Mouse (Mus musculus) heart, embryonic 14.5 days (tissue): ENCODE data around the gene Aff2. TPM values are rescaled to one million over a fixed set of nuclear protein-coding genes. Genes with fewer than 3 reads are reported as not detected.

Source experiments
- ATAC-seq: fragments of 200-750 bp; cut with Nextera tagmentation; 2 replicates; pipeline ENCODE4 v1.8.0; 2017; ENCODE audit warnings: low read depth, moderate TSS enrichment; ENCODE audit not compliant: insufficient number of reproducible peaks, insufficient read depth, low FRiP score
- H3K27ac ChIP-seq, 2 experiments: fragments of 200-500 bp in 1 of 2; fragments of 300-500 bp in 1 of 2; sonication (generic) in 1 of 2; replicated peaks in 1 of 2; 2 replicates each; pipeline ENCODE4 v1.5.1; 2012 to 2014; ENCODE audit warnings: low read depth in 2 of 2, low read length in 2 of 2, control low read depth in 1 of 2, mild to moderate bottlenecking in 1 of 2, mixed read lengths in 1 of 2; ENCODE audit not compliant: control insufficient read depth in 1 of 2, insufficient read depth in 1 of 2
- H3K27me3 ChIP-seq: fragments of 300-500 bp; sonication (generic); 2 replicates; pipeline ENCODE4 v1.6.1; 2014; ENCODE audit warnings: mild to moderate bottlenecking, low read length, control low read depth; ENCODE audit not compliant: control insufficient read depth, insufficient read depth
- H3K36me3 ChIP-seq: fragments of 300-500 bp; sonication (generic); 2 replicates; pipeline ENCODE4 v1.6.1; 2014; ENCODE audit warnings: mild to moderate bottlenecking, control low read depth, low read length, mixed read lengths; ENCODE audit not compliant: control insufficient read depth, insufficient read depth
- H3K4me1 ChIP-seq, 2 experiments: fragments of 200-500 bp in 1 of 2; fragments of 300-500 bp in 1 of 2; sonication (generic) in 1 of 2; 2 replicates each; pipeline ENCODE4 v1.6.1; 2012 to 2014; ENCODE audit warnings: low read length in 2 of 2, control low read depth in 1 of 2, mixed read lengths in 1 of 2; ENCODE audit not compliant: control insufficient read depth in 2 of 2, insufficient read depth in 2 of 2
- H3K4me2 ChIP-seq: fragments of 300-500 bp; sonication (generic); 2 replicates; pipeline ENCODE4 v1.6.1; 2014; ENCODE audit warnings: mild to moderate bottlenecking, low read length
- H3K4me3 ChIP-seq, 2 experiments: fragments of 200-500 bp in 1 of 2; fragments of 300-500 bp in 1 of 2; sonication (generic) in 1 of 2; 2 replicates each; pipeline ENCODE4 v1.5.1; 2012 to 2014; ENCODE audit warnings: low read length in 2 of 2, mild to moderate bottlenecking in 2 of 2, control low read depth in 1 of 2, low read depth in 1 of 2, moderate library complexity in 1 of 2; ENCODE audit not compliant: control insufficient read depth in 1 of 2, insufficient read depth in 1 of 2
- H3K9ac ChIP-seq: fragments of 300-500 bp; sonication (generic); 2 replicates; pipeline ENCODE4 v1.6.1; 2014; ENCODE audit warnings: mild to moderate bottlenecking, low read length
- H3K9me3 ChIP-seq: fragments of 300-500 bp; sonication (generic); 2 replicates; pipeline ENCODE4 v1.6.1; 2016; ENCODE audit warnings: low read length, control low read depth; ENCODE audit not compliant: control insufficient read depth
- WGBS: fragments of 180-500 bp; shearing (Covaris S2); extraction: QIAGEN DNeasy Blood & Tissue Kit; methylation state at CpG from one replicate; pipeline ENCODE4 v1.1.7; 2014; 5-methylcytosine and 5-hydroxymethylcytosine counted together
- polyA plus RNA-seq: library from polyadenylated mRNA; unstranded; fragments of >200 nt; fragmentation: Nextera tagmentation; extraction: Ambion mirVana; gene quantifications from 2 replicates; pipeline ENCODE4 v1.2.1, GENCODE M21; 2014

Aff2 gene
- polyA plus RNA-seq, 1 experiment from 2014 or later: 7.6 TPM

DNA sequence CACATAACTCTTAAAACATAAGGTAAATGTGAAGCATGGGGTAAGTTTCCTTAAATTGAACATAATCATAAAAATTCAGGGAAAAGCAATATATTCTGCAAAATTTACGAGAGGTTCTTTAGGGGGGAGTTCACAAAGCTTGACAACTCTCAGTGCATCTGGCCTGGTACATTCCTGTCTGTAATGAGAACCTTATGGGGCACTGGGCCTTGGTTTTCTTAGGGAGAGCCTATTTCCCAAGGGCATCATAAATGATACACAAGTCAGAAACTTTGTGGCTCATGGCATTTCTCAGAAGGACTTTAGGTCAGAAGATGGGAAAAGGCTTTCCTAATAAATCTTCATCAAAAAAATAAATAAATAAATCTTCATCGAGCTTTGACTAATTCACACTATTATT lies 13.2 kb downstream of the Aff2 start:
- Histone ChIP-seq H3K27ac (no peak overlapping the region), H3K36me3 (no peaks in the 10 kb centered on the region), H3K4me2 (no peak overlapping the region), H3K27me3 (no peaks in the 10 kb centered on the region), H3K4me1 (no peaks in the 10 kb centered on the region), H3K9me3 (no peaks in the 10 kb centered on the region), H3K4me3 (no peak overlapping the region), H3K9ac (no peak overlapping the region)
- no peak for ATAC-seq
- WGBS: 72% methylated on average over 2 of the region's 2 CpGs

DNA sequence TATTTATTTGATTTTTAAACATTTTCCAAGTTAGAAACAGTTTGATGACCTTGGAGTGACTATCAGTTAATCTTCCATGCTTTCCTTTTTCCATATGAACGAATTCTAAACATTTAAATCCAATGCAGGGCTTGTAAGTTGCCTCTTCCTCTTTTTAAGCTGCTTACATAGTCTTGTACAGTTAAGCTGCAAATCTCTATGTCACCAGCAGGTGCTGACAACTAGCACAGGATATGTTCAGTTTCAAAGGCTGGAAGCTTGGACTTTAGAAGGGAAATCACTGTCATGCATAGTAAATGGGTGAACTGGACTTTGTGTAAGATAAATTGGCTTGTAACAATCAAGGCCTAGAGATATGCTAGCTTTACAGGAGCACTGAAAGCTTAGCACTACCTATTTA lies 29.6 kb downstream of the Aff2 start:
- no peak for ATAC-seq
- H3K4me1 ChIP-seq: no peaks in the 10 kb centered on the region
- WGBS: 22% methylated on average over 1 of the region's 1 CpGs
- H3K36me3 ChIP-seq: no peaks in the 10 kb centered on the region
- H3K27ac ChIP-seq: no peak overlapping the region
- no peaks in the 10 kb centered on the region for H3K9me3 ChIP-seq
- no peaks in the 10 kb centered on the region for H3K27me3 ChIP-seq
- no peak overlapping the region for H3K4me3 ChIP-seq
- H3K4me2 ChIP-seq: no peak overlapping the region
- H3K9ac ChIP-seq: no peak overlapping the region

DNA sequence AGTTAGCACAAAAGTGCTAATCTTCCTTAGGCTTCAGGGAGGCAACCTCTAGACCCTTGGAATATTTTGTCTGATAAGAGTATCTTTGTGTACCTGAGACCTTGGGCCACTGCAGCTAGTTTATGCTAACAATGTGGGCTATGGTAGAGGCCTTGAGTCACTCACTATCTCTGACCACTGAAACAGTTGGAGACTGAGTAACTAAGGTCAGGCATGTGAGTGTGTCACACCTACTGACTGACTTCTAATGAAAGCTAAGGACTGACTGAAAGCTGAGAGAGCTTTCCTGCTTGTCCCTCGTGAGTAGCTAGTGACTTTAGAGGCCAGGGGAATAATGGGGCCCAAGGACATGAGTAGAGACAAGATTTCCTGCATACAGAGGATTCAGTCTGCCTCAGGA lies 54.9 kb downstream of the Aff2 start:
- no peak overlapping the region for H3K4me2 ChIP-seq
- WGBS: 24% methylated on average over 1 of the region's 1 CpGs
- H3K36me3 ChIP-seq: no peaks in the 10 kb centered on the region
- H3K9me3 ChIP-seq: no peaks in the 10 kb centered on the region
- no peaks in the 10 kb centered on the region for H3K27me3 ChIP-seq
- no peak overlapping the region for H3K9ac ChIP-seq
- H3K4me1 ChIP-seq: peaks cover 2 to 3% of the 10 kb centered on the region in 2 experiments; a peak in 2 of 4 replicates
- H3K4me3 ChIP-seq: no peak overlapping the region
- ATAC-seq: no peak
- H3K27ac ChIP-seq: peak overlapping the region; percentile 33 to 42; a peak in 3 of 4 replicates

DNA sequence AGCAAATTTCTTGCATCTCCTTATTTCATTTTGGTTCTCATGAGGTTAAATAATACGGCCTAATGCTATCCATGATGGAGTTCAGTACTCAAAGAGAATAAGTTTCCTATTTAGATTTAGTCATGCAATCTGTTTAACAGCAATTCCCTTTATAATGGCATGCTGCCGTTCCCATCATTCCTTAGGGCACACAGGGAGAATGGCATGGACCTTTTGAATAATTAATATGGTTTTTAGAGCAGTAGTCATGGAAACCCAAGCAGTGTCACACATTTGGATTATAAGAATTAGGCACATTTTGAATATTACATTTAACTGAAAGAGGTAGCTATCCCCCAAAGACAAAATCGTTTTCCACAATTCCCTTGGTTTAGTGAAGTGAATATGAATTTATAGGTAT lies 78.3 kb downstream of the Aff2 start:
- H3K4me3 ChIP-seq: no peak overlapping the region
- no peaks in the 10 kb centered on the region for H3K36me3 ChIP-seq
- no peaks in the 10 kb centered on the region for H3K27me3 ChIP-seq
- no peak for ATAC-seq
- no peaks in the 10 kb centered on the region for H3K9me3 ChIP-seq
- 78% methylated on average over 3 of the region's 3 CpGs for WGBS
- H3K4me2 ChIP-seq: no peak overlapping the region
- H3K27ac ChIP-seq: no peak overlapping the region
- H3K9ac ChIP-seq: no peak overlapping the region
- H3K4me1 ChIP-seq: no peaks in the 10 kb centered on the region

DNA sequence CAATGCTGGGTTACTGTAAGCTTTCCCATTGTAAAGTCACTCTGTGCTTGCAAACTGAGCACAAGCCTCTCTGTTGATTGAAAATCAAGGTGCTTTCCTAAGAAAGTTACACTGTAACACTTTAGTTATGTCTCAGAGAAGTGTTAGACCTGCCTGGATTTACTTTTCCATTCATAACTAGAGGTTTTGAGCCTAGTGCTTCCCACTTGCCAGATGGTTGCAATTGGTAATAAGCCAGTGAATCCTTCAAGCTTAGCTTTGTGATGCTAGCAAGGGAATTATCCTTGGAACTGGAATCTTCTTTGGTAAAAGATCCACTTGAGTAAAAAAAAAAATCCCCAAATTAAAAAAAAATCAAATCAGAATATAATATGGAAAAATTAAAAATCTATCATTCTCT lies 81.8 kb downstream of the Aff2 start:
- ATAC-seq: no peak
- H3K27ac ChIP-seq: no peak overlapping the region
- H3K4me3 ChIP-seq: no peak overlapping the region
- H3K9ac ChIP-seq: no peak overlapping the region
- H3K4me1 ChIP-seq: no peaks in the 10 kb centered on the region
- H3K9me3 ChIP-seq: no peaks in the 10 kb centered on the region
- no peaks in the 10 kb centered on the region for H3K27me3 ChIP-seq
- H3K4me2 ChIP-seq: no peak overlapping the region
- no peaks in the 10 kb centered on the region for H3K36me3 ChIP-seq

DNA sequence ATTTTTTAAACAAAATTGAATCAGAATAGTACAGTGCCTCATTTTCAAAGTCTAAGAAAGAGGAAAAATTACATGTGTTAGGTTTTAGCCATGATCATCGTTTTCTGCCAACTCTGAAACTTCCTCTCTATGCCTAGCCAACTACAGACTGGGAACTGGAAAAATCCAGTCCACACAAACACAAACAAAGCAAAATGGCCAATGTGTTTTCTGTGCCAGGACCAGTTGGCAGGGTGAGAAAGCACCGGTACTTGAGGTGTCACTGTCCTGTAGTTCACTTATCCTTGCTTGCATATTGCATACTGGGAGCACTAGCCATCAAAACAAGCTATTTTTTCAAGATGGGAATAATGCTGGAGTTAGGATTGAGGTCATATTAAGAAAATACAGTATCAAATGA lies 100.8 kb downstream of the Aff2 start:
- H3K4me2 ChIP-seq: no peak overlapping the region
- no peak for ATAC-seq
- H3K9ac ChIP-seq: no peak overlapping the region
- H3K4me1 ChIP-seq: no peaks in the 10 kb centered on the region
- no peak overlapping the region for H3K27ac ChIP-seq
- no peaks in the 10 kb centered on the region for H3K36me3 ChIP-seq
- no peak overlapping the region for H3K4me3 ChIP-seq
- WGBS: 58% methylated on average over 2 of the region's 2 CpGs
- no peaks in the 10 kb centered on the region for H3K27me3 ChIP-seq
- H3K9me3 ChIP-seq: no peaks in the 10 kb centered on the region

DNA sequence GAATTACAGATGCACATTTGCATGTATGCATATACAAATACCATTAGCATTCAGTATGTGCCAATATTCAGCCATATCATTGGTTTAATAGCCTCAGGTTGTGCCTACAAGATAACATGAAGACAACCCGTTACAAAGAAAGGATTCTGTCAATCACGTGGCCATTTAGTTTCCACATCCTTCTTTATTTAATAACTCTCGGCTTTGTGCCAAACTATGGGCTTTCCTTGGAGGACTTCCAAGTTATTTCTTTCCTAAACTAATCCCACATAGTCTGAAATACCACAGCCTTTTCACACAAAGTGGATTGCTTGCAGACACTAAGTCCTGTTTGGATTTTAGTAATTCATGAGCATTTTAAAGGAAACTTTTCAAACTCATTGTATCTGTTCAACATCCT lies 142.0 kb downstream of the Aff2 start:
- no peak overlapping the region for H3K27ac ChIP-seq
- H3K9me3 ChIP-seq: no peaks in the 10 kb centered on the region
- 37% methylated on average over 3 of the region's 3 CpGs for WGBS
- H3K36me3 ChIP-seq: no peaks in the 10 kb centered on the region
- H3K4me3 ChIP-seq: no peak overlapping the region
- H3K27me3 ChIP-seq: no peaks in the 10 kb centered on the region
- no peak for ATAC-seq
- H3K4me1 ChIP-seq: no peaks in the 10 kb centered on the region
- H3K4me2 ChIP-seq: no peak overlapping the region
- no peak overlapping the region for H3K9ac ChIP-seq

DNA sequence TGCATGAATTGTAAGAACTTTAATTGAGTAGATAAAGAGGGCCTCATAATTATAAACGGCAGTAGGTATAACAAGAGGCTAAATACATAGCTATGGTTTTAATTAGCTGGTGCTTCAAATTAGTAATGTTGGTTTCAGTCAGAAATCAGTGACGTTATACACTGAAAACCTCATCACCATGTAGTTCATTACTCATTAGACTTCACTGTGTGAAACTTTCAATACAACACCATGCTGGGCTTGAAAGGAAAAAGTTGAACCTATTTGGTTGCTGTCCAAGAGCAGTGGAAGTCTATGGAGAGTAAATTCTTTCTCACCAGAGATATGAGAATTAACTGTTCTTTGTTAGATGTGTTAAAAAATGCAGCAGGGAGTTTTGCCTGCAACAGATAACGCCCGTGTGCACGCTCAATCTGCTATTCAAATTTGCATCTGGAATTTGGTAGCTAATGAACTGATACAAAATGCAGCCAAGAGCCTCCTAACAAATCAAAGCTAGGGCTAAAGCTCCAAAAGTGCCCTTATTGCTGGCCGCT lies 158.0 kb downstream of the Aff2 start:
- ATAC-seq: no peak
- no peak overlapping the region for H3K9ac ChIP-seq
- no peak overlapping the region for H3K4me2 ChIP-seq
- H3K27me3 ChIP-seq: no peaks in the 10 kb centered on the region
- H3K27ac ChIP-seq: no peak overlapping the region
- no peaks in the 10 kb centered on the region for H3K4me1 ChIP-seq
- H3K4me3 ChIP-seq: no peak overlapping the region
- no peaks in the 10 kb centered on the region for H3K36me3 ChIP-seq
- WGBS: 57% methylated on average over 6 of the region's 6 CpGs
- no peaks in the 10 kb centered on the region for H3K9me3 ChIP-seq
